Mouse (Mus musculus) cerebellum, adult 2 months (tissue): ENCODE results near the gene Gm20604.

Experiments used
- CTCF ChIP-seq: fragments of 200-500 bp; IDR thresholded peaks from 2 replicates; pipeline ENCODE4 v1.5.1; 2011; ENCODE audit warnings: low read depth, mild to moderate bottlenecking, control low read depth, low read length, moderate library complexity, borderline replicate concordance; ENCODE audit not compliant: insufficient read depth
- POLR2A ChIP-seq: fragments of 200-500 bp; IDR thresholded peaks from 2 replicates; pipeline ENCODE4 v1.6.1; 2011; ENCODE audit warnings: low read length, control low read depth, borderline replicate concordance; ENCODE audit not compliant: insufficient read depth

DNA sequence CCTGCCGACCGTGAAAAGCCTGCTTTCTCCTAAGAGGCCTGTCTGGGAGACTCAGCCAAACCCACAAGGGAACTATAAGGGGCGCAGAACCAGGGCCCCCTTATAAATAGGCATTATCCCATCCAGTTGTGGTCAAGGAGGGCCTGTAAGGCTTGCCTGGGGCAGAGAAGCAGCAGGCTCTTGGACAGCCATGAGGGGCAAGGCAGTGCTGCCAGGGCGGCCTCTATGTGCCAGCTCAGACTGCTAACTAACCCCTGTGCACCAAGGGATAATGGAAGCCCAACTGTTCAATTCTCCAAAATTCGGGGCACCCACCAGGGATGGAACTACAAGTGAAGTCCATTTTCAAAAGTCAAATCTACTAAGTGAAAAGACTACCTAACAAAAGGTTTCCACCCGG, 55.0 kb downstream of the Gm20604 start:
- TF ChIP-seq CTCF (no peak), POLR2A (no peak)
